Mouse (Mus musculus) kidney, adult 11 months (tissue): ENCODE results near the gene Krt23.
A peak's percentile ranks its signal among the peaks of the same experiment; 100 is the strongest.

ENCODE experiments used
- DNase-seq: peaks from one replicate; pipeline ENCODE4 v3.0.0; 2022

Gene Krt23

GRCm38 (mm10) chr11:99448769-99449168, 44.2 kb downstream of the Krt23 start:
- no peak for DNase-seq

- DNase-seq = peak; percentile 15
Measured at GRCm38 (mm10) chr11:99441220-99441619, 51.7 kb downstream of the Krt23 start.

GRCm38 (mm10) chr11:99439465-99439864, 53.5 kb downstream of the Krt23 start:
- no peak for DNase-seq

- DNase-seq = no peak
Measured at GRCm38 (mm10) chr11:99437972-99438371, 55.0 kb downstream of the Krt23 start, which contains the start of gene Krt20. Krt20 (minus strand) TSS chr11:99438150.

GRCm38 (mm10) chr11:99436625-99437024, 56.3 kb downstream of the Krt23 start:
- DNase-seq = no peak

GRCm38 (mm10) chr11:99430670-99431069, 62.3 kb downstream of the Krt23 start:
- DNase-seq = peak; percentile 36
